Mouse (Mus musculus) lung, adult 2 months (tissue): Measurements from ENCODE around the gene Phf7.

Experiments used
- CTCF ChIP-seq: fragments of 200-500 bp; IDR thresholded peaks from 2 replicates; pipeline ENCODE4 v1.5.1; 2011; ENCODE audit warnings: mild to moderate bottlenecking, low read length, control low read depth; ENCODE audit not compliant: insufficient read depth
- POLR2A ChIP-seq: fragments of 200-500 bp; IDR thresholded peaks from 2 replicates; pipeline ENCODE4 v1.6.1; 2011; ENCODE audit warnings: low read depth, mild to moderate bottlenecking, control low read depth, low read length, borderline replicate concordance; ENCODE audit errors: extremely low read depth

GRCm38 (mm10) chr14:31268301-31269001 lies 17.3 kb upstream of the Phf7 start:
- TF ChIP-seq POLR2A (no peak), CTCF (no peak)
